Mouse (Mus musculus) hindbrain, embryonic 12.5 days (tissue): ENCODE results near the gene Ahrr. TPM values are rescaled to one million over a fixed set of nuclear protein-coding genes. Genes with fewer than 3 reads are reported as not detected.

Experiments used
- ATAC-seq: fragments of 200-750 bp; cut with Nextera tagmentation; 2 replicates; pipeline ENCODE4 v1.8.0; 2017; ENCODE audit warnings: moderate TSS enrichment; ENCODE audit not compliant: low FRiP score
- H3K27ac ChIP-seq: fragments of 300-500 bp; sonication (generic); 2 replicates; pipeline ENCODE4 v1.5.1; 2016; ENCODE audit warnings: mild to moderate bottlenecking
- H3K27me3 ChIP-seq: fragments of 300-500 bp; sonication (generic); 2 replicates; pipeline ENCODE4 v1.6.1; 2016; ENCODE audit warnings: mild to moderate bottlenecking
- H3K36me3 ChIP-seq: fragments of 300-500 bp; sonication (generic); 2 replicates; pipeline ENCODE4 v1.6.1; 2016; ENCODE audit warnings: mild to moderate bottlenecking
- H3K4me1 ChIP-seq: fragments of 300-500 bp; sonication (generic); 2 replicates; pipeline ENCODE4 v1.6.1; 2016
- H3K4me2 ChIP-seq: fragments of 300-500 bp; sonication (generic); replicated peaks from 2 replicates; pipeline ENCODE4 v1.6.1; 2016; ENCODE audit warnings: mild to moderate bottlenecking
- H3K4me3 ChIP-seq: fragments of 300-500 bp; sonication (generic); 2 replicates; pipeline ENCODE4 v1.5.1; 2016; ENCODE audit warnings: mild to moderate bottlenecking
- H3K9ac ChIP-seq: fragments of 300-500 bp; sonication (generic); 2 replicates; pipeline ENCODE4 v1.6.1; 2016; ENCODE audit warnings: mild to moderate bottlenecking, moderate library complexity
- H3K9me3 ChIP-seq: fragments of 300-500 bp; sonication (generic); replicated peaks from 2 replicates; pipeline ENCODE4 v1.6.1; 2016; ENCODE audit warnings: mild to moderate bottlenecking
- WGBS: fragments of 180-500 bp; shearing (Covaris S2); methylation state at CpG from one replicate; pipeline ENCODE4 v1.1.7; 2016; 5-methylcytosine and 5-hydroxymethylcytosine counted together
- polyA plus RNA-seq: library from polyadenylated mRNA; unstranded; fragments of >200 nt; fragmentation: Nextera tagmentation; extraction: Ambion mirVana; gene quantifications from 2 replicates; pipeline ENCODE4 v1.2.1, GENCODE M21; 2016

Ahrr gene
- polyA plus RNA-seq, 1 experiment from 2014 or later, result 1.2 TPM

GRCm38 (mm10) chr13:74218441-74218840 is 73.7 kb downstream of the Ahrr start:
- Histone ChIP-seq H3K27me3 (no peaks in the 10 kb centered on the region), H3K4me1 (no peaks in the 10 kb centered on the region), H3K36me3 (no peaks in the 10 kb centered on the region), H3K9ac (no peak overlapping the region), H3K4me2 (no peak overlapping the region), H3K27ac (no peak overlapping the region), H3K4me3 (no peak overlapping the region), H3K9me3 (no peaks in the 10 kb centered on the region)
- ATAC-seq, result no peak
- WGBS, result 86% methylated on average over 3 of the region's 3 CpGs

DNA sequence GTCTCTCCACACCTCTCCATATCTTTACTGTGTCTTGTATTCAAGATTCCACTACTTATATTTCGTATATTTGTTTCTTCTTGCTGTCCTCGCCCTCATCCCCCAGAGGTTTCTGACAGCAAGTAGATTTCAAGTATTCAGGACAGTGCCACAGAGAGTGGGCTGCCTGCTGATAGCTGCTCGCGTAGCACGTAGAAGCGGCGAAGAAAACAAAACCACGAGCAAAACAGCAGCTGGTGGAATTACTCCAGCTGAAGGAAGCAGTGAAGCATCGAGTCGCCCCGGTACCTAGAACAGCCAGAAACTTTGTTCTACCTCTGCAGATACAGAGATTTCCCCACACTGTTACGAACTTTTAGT is 83.2 kb downstream of the Ahrr start:
- peak overlapping the region; percentile 89 for H3K4me2 ChIP-seq
- H3K27me3 ChIP-seq, result no peaks in the 10 kb centered on the region
- peaks cover 15% of the 10 kb centered on the region for H3K36me3 ChIP-seq
- H3K4me1 ChIP-seq, result peaks cover 25% of the 10 kb centered on the region
- peak overlapping the region; percentile 82 for H3K9ac ChIP-seq
- H3K9me3 ChIP-seq, result no peaks in the 10 kb centered on the region
- WGBS, result 23% methylated on average over 12 of the region's 12 CpGs
- H3K4me3 ChIP-seq, result peak overlapping the region; percentile 85
- peak overlapping the region; percentile 87 for H3K27ac ChIP-seq
- peak; percentile 56; the same call in 1 of the 2 replicates for ATAC-seq

DNA sequence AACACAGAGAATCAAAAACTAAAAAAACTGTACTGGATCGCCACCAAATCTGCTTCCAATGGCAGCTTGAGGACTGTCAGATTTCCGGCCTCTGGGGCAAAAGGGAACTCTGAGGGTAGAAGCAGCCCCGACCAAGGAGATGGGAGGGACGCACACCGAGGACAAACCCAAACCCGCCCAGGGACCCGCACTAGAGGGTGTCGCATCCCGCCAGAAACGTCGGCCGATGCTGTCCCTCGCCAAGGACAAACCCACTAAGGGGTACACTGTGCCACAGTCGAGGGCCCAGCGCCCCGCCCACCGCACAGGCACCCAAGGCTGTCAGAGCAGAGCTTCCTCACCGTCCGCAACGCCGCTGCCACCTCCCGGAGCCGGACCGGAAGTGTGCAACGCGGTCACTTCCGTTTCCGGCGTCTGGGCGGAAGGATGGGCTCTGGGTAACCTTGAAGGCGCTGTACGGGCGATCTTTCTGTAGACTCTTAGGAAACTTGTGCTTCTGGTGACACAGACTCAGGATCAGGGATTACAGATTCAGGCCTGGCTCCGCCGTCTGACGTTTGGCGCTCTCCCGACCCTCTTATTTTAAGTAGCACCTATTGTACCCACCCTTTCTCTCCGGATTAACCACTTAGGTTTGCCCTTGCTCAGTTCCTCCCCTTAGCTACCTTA is 83.7 kb downstream of the Ahrr start, which contains the start of gene Exoc3:
Gene Exoc3 (minus strand): TSS at position 416 of the 669 bp plus-strand sequence.
- under 1% methylated on average over 38 of the region's 39 CpGs for WGBS
- Histone ChIP-seq H3K4me3 (peak within 1 kb of the TSS; percentile 85), H3K27me3 (no peaks in the 10 kb centered on the region), H3K4me1 (peaks cover 25% of the 10 kb centered on the region), H3K9me3 (no peaks in the 10 kb centered on the region), H3K36me3 (peaks cover 20% of the 10 kb centered on the region), H3K27ac (peak within 1 kb of the TSS; percentile 87), H3K4me2 (peak within 1 kb of the TSS; percentile 89), H3K9ac (peak within 1 kb of the TSS; percentile 82)
- ATAC-seq, result peak; percentile 98

GRCm38 (mm10) chr13:74196451-74196850 is 95.7 kb downstream of the Ahrr start:
- Histone ChIP-seq H3K36me3 (peaks cover 42% of the 10 kb centered on the region), H3K27ac (no peak overlapping the region), H3K4me2 (no peak overlapping the region), H3K9me3 (no peaks in the 10 kb centered on the region), H3K9ac (no peak overlapping the region), H3K4me1 (no peaks in the 10 kb centered on the region), H3K27me3 (no peaks in the 10 kb centered on the region), H3K4me3 (no peak overlapping the region)
- ATAC-seq, result no peak
- 88% methylated on average over 3 of the region's 3 CpGs for WGBS

GRCm38 (mm10) chr13:74192613-74193012 is 99.5 kb downstream of the Ahrr start:
- H3K4me2 ChIP-seq, result no peak overlapping the region
- 88% methylated on average over 6 of the region's 6 CpGs for WGBS

GRCm38 (mm10) chr13:74183011-74183695 is 109.0 kb downstream of the Ahrr start:
- Histone ChIP-seq H3K9ac (no peak overlapping the region), H3K27me3 (no peaks in the 10 kb centered on the region), H3K4me3 (no peak overlapping the region), H3K27ac (no peak overlapping the region), H3K4me2 (no peak overlapping the region), H3K4me1 (no peaks in the 10 kb centered on the region), H3K36me3 (peaks cover 55% of the 10 kb centered on the region), H3K9me3 (no peaks in the 10 kb centered on the region)
- ATAC-seq, result no peak
- 94% methylated on average over 5 of the region's 5 CpGs for WGBS

More at GRCm38 (mm10) chr13:74192613-74193012, 99.5 kb downstream of the Ahrr start:
- Histone ChIP-seq H3K4me3 (no peak overlapping the region), H3K27ac (no peak overlapping the region), H3K4me1 (no peaks in the 10 kb centered on the region), H3K27me3 (no peaks in the 10 kb centered on the region), H3K9me3 (no peaks in the 10 kb centered on the region), H3K36me3 (peaks cover 47% of the 10 kb centered on the region), H3K9ac (no peak overlapping the region)
- ATAC-seq, result no peak

GRCm38 (mm10) chr13:74172036-74172435 is 120.1 kb downstream of the Ahrr start:
- Histone ChIP-seq H3K27ac (no peak overlapping the region), H3K4me2 (no peak overlapping the region), H3K27me3 (no peaks in the 10 kb centered on the region), H3K9ac (no peak overlapping the region), H3K36me3 (peaks cover 56% of the 10 kb centered on the region), H3K4me1 (peaks cover 1% of the 10 kb centered on the region; the same call in 1 of the 2 replicates), H3K9me3 (no peaks in the 10 kb centered on the region), H3K4me3 (no peak overlapping the region)
- ATAC-seq, result no peak
- 97% methylated on average over 5 of the region's 5 CpGs for WGBS

GRCm38 (mm10) chr13:74169446-74170164 is 122.5 kb downstream of the Ahrr start:
- no peaks in the 10 kb centered on the region for H3K27me3 ChIP-seq
- H3K9ac ChIP-seq, result no peak overlapping the region
- H3K36me3 ChIP-seq, result peaks cover 41% of the 10 kb centered on the region
- no peak overlapping the region for H3K4me2 ChIP-seq
- peaks cover 5% of the 10 kb centered on the region; the same call in 1 of the 2 replicates for H3K4me1 ChIP-seq
- no peak overlapping the region for H3K4me3 ChIP-seq
- no peak for ATAC-seq
- H3K27ac ChIP-seq, result no peak overlapping the region
- 89% methylated on average over 10 of the region's 10 CpGs for WGBS
- H3K9me3 ChIP-seq, result no peaks in the 10 kb centered on the region

- peaks cover 25% of the 10 kb centered on the region for H3K36me3 ChIP-seq
- H3K4me3 ChIP-seq, result no peak overlapping the region
- peaks cover 5% of the 10 kb centered on the region; the same call in 1 of the 2 replicates for H3K4me1 ChIP-seq
- H3K27me3 ChIP-seq, result no peaks in the 10 kb centered on the region
- H3K27ac ChIP-seq, result no peak overlapping the region
- H3K4me2 ChIP-seq, result no peak overlapping the region
- H3K9me3 ChIP-seq, result no peaks in the 10 kb centered on the region
- H3K9ac ChIP-seq, result no peak overlapping the region
- ATAC-seq, result peak; percentile 23; the same call in 1 of the 2 replicates
- WGBS, result 89% methylated on average over 2 of the region's 2 CpGs
These were observed 124.6 kb downstream of the Ahrr start for GRCm38 (mm10) chr13:74167492-74167891.

- 15% methylated on average over 9 of the region's 9 CpGs for WGBS
- H3K27me3 ChIP-seq, result no peaks in the 10 kb centered on the region
- H3K4me1 ChIP-seq, result peaks cover 5% of the 10 kb centered on the region; the same call in 1 of the 2 replicates
- peak overlapping the region; percentile 40 for H3K4me3 ChIP-seq
- peak overlapping the region; percentile 46 for H3K9ac ChIP-seq
- peak overlapping the region; percentile 64 for H3K4me2 ChIP-seq
- peaks cover 23% of the 10 kb centered on the region for H3K36me3 ChIP-seq
- no peak overlapping the region for H3K27ac ChIP-seq
- peak; percentile 64 for ATAC-seq
- H3K9me3 ChIP-seq, result no peaks in the 10 kb centered on the region
These were observed 125.1 kb downstream of the Ahrr start for GRCm38 (mm10) chr13:74167057-74167413.

GRCm38 (mm10) chr13:74166348-74167056 is 125.6 kb downstream of the Ahrr start:
- Histone ChIP-seq H3K36me3 (peaks cover 17% of the 10 kb centered on the region), H3K27ac (no peak overlapping the region)
- peak; percentile 78 for ATAC-seq

More at GRCm38 (mm10) chr13:74166348-74167056, 125.6 kb downstream of the Ahrr start:
- peaks cover 5% of the 10 kb centered on the region; the same call in 1 of the 2 replicates for H3K4me1 ChIP-seq
- H3K4me2 ChIP-seq, result peak overlapping the region; percentile 64
- WGBS, result 8% methylated on average over 19 of the region's 19 CpGs
- H3K27me3 ChIP-seq, result no peaks in the 10 kb centered on the region
- no peaks in the 10 kb centered on the region for H3K9me3 ChIP-seq
- peak overlapping the region; percentile 40 for H3K4me3 ChIP-seq
- peak overlapping the region; percentile 46 for H3K9ac ChIP-seq
